Mouse (Mus musculus): ENCODE measurements around the gene Zfp148.
"Not testable (repeated sequence)": the region's sequence is repeated elsewhere in the genome, so short reads cannot be mapped to it uniquely, and the experiment has no call there.

Gene Zfp148

GRCm38 (mm10) chr16:33381614-33382245 lies 1.1 kb downstream of the Zfp148 start:
- peak; percentile 58 for DNase-seq (ENCODE audit: low spot score)

GRCm38 (mm10) chr16:33382341-33382740 lies 1.7 kb downstream of the Zfp148 start:
- no peak for DNase-seq (ENCODE audit: low spot score)

- no peak for DNase-seq (ENCODE audit: low spot score)
These were observed 2.9 kb downstream of the Zfp148 start for GRCm38 (mm10) chr16:33383584-33383983.

- not testable (repeated sequence) for DNase-seq (ENCODE audit: low spot score)
These were observed 3.4 kb downstream of the Zfp148 start for GRCm38 (mm10) chr16:33384057-33384456.

- no peak for DNase-seq (ENCODE audit: low spot score)
These were observed 6.4 kb downstream of the Zfp148 start for GRCm38 (mm10) chr16:33387013-33387412.

- no peak for DNase-seq (ENCODE audit: low spot score)
These were observed 6.8 kb downstream of the Zfp148 start for GRCm38 (mm10) chr16:33387420-33387819.

GRCm38 (mm10) chr16:33399913-33400782 lies 19.5 kb downstream of the Zfp148 start:
- DNase-seq (ENCODE audit: low spot score), result peak; percentile 85

- DNase-seq (ENCODE audit: low spot score), result no peak
These were observed 20.3 kb downstream of the Zfp148 start for GRCm38 (mm10) chr16:33400943-33401342.

GRCm38 (mm10) chr16:33403258-33403657 lies 22.6 kb downstream of the Zfp148 start:
- DNase-seq (ENCODE audit: low spot score), result no peak

- no peak for DNase-seq (ENCODE audit: low spot score)
These were observed 23.4 kb downstream of the Zfp148 start for GRCm38 (mm10) chr16:33404055-33404454.

GRCm38 (mm10) chr16:33405487-33405886 lies 24.9 kb downstream of the Zfp148 start:
- DNase-seq (ENCODE audit: low spot score), result no peak

GRCm38 (mm10) chr16:33410151-33410550 lies 29.5 kb downstream of the Zfp148 start:
- no peak for DNase-seq (ENCODE audit: low spot score)

GRCm38 (mm10) chr16:33410605-33411004 lies 30.0 kb downstream of the Zfp148 start:
- DNase-seq (ENCODE audit: low spot score), result no peak

- no peak for DNase-seq (ENCODE audit: low spot score)
These were observed 33.6 kb downstream of the Zfp148 start for GRCm38 (mm10) chr16:33414191-33414590.

- DNase-seq (ENCODE audit: low spot score), result no peak
These were observed 35.0 kb downstream of the Zfp148 start for GRCm38 (mm10) chr16:33415607-33416006.

- peak; percentile 20 for DNase-seq (ENCODE audit: low spot score)
These were observed 47.7 kb downstream of the Zfp148 start for GRCm38 (mm10) chr16:33428327-33428726.

GRCm38 (mm10) chr16:33431660-33432059 lies 51.0 kb downstream of the Zfp148 start:
- no peak for DNase-seq (ENCODE audit: low spot score)

- DNase-seq (ENCODE audit: low spot score), result no peak
These were observed 60.4 kb downstream of the Zfp148 start for GRCm38 (mm10) chr16:33441065-33441464.

GRCm38 (mm10) chr16:33446830-33447229 lies 66.2 kb downstream of the Zfp148 start:
- DNase-seq (ENCODE audit: low spot score), result peak; percentile 8

- no peak for DNase-seq (ENCODE audit: low spot score)
These were observed 73.2 kb downstream of the Zfp148 start for GRCm38 (mm10) chr16:33453826-33454225.

GRCm38 (mm10) chr16:33454306-33454705 lies 73.7 kb downstream of the Zfp148 start:
- DNase-seq (ENCODE audit: low spot score), result no peak

- DNase-seq (ENCODE audit: low spot score), result no peak
These were observed 74.8 kb downstream of the Zfp148 start for GRCm38 (mm10) chr16:33455263-33455910.

- no peak for DNase-seq (ENCODE audit: low spot score)
These were observed 78.5 kb downstream of the Zfp148 start for GRCm38 (mm10) chr16:33459101-33459500.

Measured in embryo, embryonic 10.5 days (tissue).